Mouse (Mus musculus): ENCODE measurements around the gene Nav2. TPM values are rescaled to one million over a fixed set of nuclear protein-coding genes. Genes with fewer than 3 reads are reported as not detected.
A peak's percentile ranks its signal among the peaks of the same experiment; 100 is the strongest.

The Nav2 gene
- polyA plus RNA-seq, 1 experiment from 2014 or later: 22.5 TPM

DNA sequence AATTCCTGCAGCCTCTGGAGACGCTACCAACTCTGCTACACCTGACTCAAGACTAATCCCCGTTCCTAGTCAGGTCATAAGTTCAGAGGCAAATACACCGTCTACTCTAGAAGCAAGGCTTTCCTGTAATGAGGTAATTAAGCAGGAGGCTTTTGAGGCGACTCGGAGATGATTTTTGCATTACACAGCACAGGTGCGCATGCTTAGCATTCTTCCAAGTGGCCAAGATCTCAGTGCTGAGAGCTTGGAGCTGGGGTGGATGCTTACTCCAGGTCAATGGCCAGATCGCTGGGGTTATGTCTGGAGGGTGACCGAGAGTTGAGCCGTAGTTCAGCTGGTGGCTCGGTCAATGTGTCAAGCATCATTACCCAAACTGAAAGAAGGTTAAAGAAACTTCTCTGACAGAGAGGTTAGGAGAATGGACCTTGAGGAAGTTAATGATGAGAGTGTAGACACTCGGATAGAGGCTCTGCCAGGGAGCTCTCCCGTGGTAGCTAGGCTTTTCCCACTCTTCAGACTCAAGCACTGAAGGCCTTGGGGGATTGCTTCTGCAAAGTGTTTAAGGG lies 161.0 kb downstream of the Nav2 start:
- ATAC-seq (ENCODE audit: low FRiP score, low TSS enrichment): no peak
- Histone ChIP-seq H3K27ac (replicated peaks; ENCODE audit: low read depth, low read length) (no peak overlapping the region), H3K9me3 (ENCODE audit: control insufficient read depth, low read length) (no peaks in the 10 kb centered on the region), H3K4me2 (ENCODE audit: low read length) (no peak overlapping the region), H3K27me3 (ENCODE audit: control insufficient read depth, insufficient read depth, low read length) (no peaks in the 10 kb centered on the region), H3K36me3 (ENCODE audit: control insufficient read depth, insufficient read depth, low read length) (no peaks in the 10 kb centered on the region), H3K4me1 (ENCODE audit: control insufficient read depth, insufficient read depth, low read length) (peaks cover 65% of the 10 kb centered on the region), H3K4me3 (replicated peaks; ENCODE audit: low read depth, low read length) (no peak overlapping the region), H3K9ac (replicated peaks; ENCODE audit: low read length) (no peak overlapping the region)
- DNase-seq: no peak
- 44% methylated on average over 12 of the region's 12 CpGs for WGBS

DNA sequence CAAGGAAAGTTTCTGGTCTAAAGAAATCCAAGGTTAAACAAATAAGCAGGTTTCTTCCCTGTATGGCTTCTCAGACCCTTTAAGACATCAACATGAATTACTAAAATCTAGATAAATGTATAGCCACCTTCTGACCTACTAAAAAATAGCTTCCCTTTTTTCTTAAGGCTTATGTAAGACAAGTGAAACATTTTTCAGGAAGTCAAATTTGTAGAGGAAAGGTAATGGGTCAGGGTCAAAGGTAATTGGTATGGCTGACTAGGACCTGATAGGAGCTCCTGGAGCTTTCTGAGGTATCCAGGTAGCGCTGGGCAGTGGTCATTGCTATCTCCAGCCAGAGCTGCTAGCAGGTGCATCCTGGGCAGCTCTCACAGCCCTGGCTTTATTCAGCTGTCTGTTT lies 162.1 kb downstream of the Nav2 start:
- H3K4me3 ChIP-seq (replicated peaks; ENCODE audit: low read depth, low read length): no peak overlapping the region
- 43% methylated on average over 1 of the region's 1 CpGs for WGBS
- ATAC-seq (ENCODE audit: low FRiP score, low TSS enrichment): no peak
- no peaks in the 10 kb centered on the region for H3K9me3 ChIP-seq (ENCODE audit: control insufficient read depth, low read length)
- no peak overlapping the region for H3K4me2 ChIP-seq (ENCODE audit: low read length)
- peak overlapping the region; percentile 27; the same call in 1 of the 2 replicates for H3K27ac ChIP-seq (replicated peaks; ENCODE audit: low read depth, low read length)
- H3K9ac ChIP-seq (replicated peaks; ENCODE audit: low read length): no peak overlapping the region
- H3K36me3 ChIP-seq (ENCODE audit: control insufficient read depth, insufficient read depth, low read length): no peaks in the 10 kb centered on the region
- no peaks in the 10 kb centered on the region for H3K27me3 ChIP-seq (ENCODE audit: control insufficient read depth, insufficient read depth, low read length)
- DNase-seq: no peak
- peaks cover 64% of the 10 kb centered on the region for H3K4me1 ChIP-seq (ENCODE audit: control insufficient read depth, insufficient read depth, low read length)

DNA sequence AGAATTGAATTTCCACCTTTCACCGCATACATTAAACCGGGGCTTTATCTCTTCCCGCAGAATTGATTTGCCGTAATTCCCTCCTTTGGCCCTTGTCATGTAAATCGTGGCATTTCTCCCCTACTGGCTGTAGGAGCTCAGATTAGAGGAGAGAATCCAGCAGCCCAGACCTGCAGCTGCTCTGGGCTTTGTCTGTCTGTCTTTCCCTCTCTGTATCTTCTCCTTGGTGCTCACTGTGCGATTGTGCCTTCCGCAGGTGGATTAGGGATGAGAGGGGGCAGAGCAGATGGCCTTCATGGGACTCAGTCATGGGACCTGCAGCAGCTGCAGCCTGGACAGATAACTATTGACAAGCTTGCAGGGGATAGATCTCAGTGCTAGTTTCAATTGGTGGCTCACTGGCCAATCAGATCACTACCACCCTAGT lies 162.6 kb downstream of the Nav2 start:
- ATAC-seq (ENCODE audit: low FRiP score, low TSS enrichment) (peak; percentile 57), DNase-seq (peak; percentile 70)
- H3K4me1 ChIP-seq (ENCODE audit: control insufficient read depth, insufficient read depth, low read length): peaks cover 64% of the 10 kb centered on the region
- no peak overlapping the region for H3K9ac ChIP-seq (replicated peaks; ENCODE audit: low read length)
- 1% methylated on average over 7 of the region's 7 CpGs for WGBS
- peak overlapping the region; percentile 27 for H3K27ac ChIP-seq (replicated peaks; ENCODE audit: low read depth, low read length)
- no peaks in the 10 kb centered on the region for H3K9me3 ChIP-seq (ENCODE audit: control insufficient read depth, low read length)
- no peaks in the 10 kb centered on the region for H3K36me3 ChIP-seq (ENCODE audit: control insufficient read depth, insufficient read depth, low read length)
- H3K4me3 ChIP-seq (replicated peaks; ENCODE audit: low read depth, low read length): no peak overlapping the region
- no peak overlapping the region for H3K4me2 ChIP-seq (ENCODE audit: low read length)
- H3K27me3 ChIP-seq (ENCODE audit: control insufficient read depth, insufficient read depth, low read length): no peaks in the 10 kb centered on the region

DNA sequence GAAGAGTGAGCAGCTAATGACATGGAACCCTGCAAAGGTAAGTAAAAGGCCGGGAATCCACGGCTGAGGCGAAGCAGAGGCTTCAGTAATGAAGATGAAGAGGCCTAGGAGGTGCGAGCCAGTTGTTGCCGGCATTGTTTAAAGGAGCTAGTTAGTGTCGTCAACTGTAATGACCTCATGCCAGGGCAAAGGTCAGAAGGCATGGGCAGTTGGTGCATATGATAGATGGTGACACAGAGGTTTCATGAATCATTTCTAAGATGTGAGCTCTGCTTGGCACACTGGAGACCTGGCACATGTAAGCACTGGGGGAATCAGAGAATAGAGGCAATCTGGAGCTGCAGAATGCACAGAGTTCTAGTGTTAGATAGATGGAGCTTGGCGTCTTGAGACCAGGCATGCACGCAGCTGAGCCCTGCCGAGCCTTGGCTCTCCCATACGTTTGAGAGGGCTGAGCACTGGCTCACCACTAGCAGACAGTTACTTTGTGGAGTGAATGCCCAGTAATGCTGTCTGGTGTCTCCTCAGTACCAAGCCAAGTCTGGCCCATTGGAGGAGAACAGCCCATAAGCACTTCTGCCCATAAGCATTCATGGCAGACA lies 166.9 kb downstream of the Nav2 start:
- Histone ChIP-seq H3K36me3 (ENCODE audit: control insufficient read depth, insufficient read depth, low read length) (no peaks in the 10 kb centered on the region), H3K27ac (replicated peaks; ENCODE audit: low read depth, low read length) (peak overlapping the region; percentile 21; the same call in 1 of the 2 replicates), H3K27me3 (ENCODE audit: control insufficient read depth, insufficient read depth, low read length) (no peaks in the 10 kb centered on the region), H3K4me1 (ENCODE audit: control insufficient read depth, insufficient read depth, low read length) (peaks cover 49% of the 10 kb centered on the region), H3K9ac (replicated peaks; ENCODE audit: low read length) (no peak overlapping the region), H3K4me3 (replicated peaks; ENCODE audit: low read depth, low read length) (no peak overlapping the region), H3K9me3 (ENCODE audit: control insufficient read depth, low read length) (no peaks in the 10 kb centered on the region), H3K4me2 (ENCODE audit: low read length) (no peak overlapping the region)
- no peak for DNase-seq
- no peak for ATAC-seq (ENCODE audit: low FRiP score, low TSS enrichment)
- WGBS: 67% methylated on average over 10 of the region's 10 CpGs

DNA sequence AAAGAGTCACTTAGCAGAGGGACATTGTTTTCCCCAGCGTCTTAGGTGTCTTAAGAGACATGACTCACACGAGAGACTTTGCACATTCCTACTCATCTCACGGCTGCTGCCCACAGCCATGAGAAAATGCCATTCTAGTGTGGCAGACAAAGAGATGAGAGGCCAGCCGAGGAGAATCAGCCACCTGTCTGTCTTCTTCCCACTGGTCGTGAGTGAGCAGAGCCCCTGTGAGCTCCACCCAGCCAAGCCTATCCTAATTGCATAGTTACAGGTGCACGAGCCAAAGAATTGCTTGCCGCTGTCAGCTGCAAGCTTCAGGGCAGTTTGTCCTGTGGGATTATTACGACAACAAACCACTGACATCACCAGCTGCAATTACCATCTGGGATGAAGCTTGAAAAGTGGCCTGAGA lies 167.8 kb downstream of the Nav2 start:
- no peaks in the 10 kb centered on the region for H3K27me3 ChIP-seq (ENCODE audit: control insufficient read depth, insufficient read depth, low read length)
- 0 out of 2 replicates have a peak overlapping the region, but pooled peaks have one; percentile 45 for H3K27ac ChIP-seq (replicated peaks; ENCODE audit: low read depth, low read length)
- 0 out of 2 replicates have a peak overlapping the region, but pooled peaks have one; percentile 20 for H3K9ac ChIP-seq (replicated peaks; ENCODE audit: low read length)
- no peaks in the 10 kb centered on the region for H3K36me3 ChIP-seq (ENCODE audit: control insufficient read depth, insufficient read depth, low read length)
- peaks cover 40% of the 10 kb centered on the region for H3K4me1 ChIP-seq (ENCODE audit: control insufficient read depth, insufficient read depth, low read length)
- H3K4me3 ChIP-seq (replicated peaks; ENCODE audit: low read depth, low read length): no peak overlapping the region
- no peaks in the 10 kb centered on the region for H3K9me3 ChIP-seq (ENCODE audit: control insufficient read depth, low read length)
- WGBS: 14% methylated on average over 8 of the region's 8 CpGs
- H3K4me2 ChIP-seq (ENCODE audit: low read length): peak overlapping the region; percentile 15; the same call in 1 of the 2 replicates
- ATAC-seq (ENCODE audit: low FRiP score, low TSS enrichment): no peak
- DNase-seq: peak; percentile 70

DNA sequence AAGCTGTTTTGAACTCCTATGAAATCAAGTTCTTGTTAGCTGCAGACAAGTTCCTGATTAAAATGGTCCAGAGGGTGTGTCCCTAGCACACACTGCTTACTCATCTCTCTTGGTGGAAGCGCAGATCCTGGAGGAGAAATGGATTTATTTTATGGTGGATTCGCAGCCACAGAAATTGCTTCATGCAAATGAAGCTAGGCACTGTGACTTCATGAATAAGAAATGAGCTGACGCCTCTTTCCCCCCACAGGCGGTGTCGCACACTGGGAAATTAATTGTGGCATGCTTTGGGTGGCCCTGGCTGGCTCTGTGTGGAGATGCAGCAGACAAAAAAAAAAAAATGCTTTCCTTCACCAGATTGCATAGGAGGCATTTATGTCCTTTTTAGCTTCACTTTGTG lies 170.4 kb downstream of the Nav2 start:
- H3K36me3 ChIP-seq (ENCODE audit: control insufficient read depth, insufficient read depth, low read length): no peaks in the 10 kb centered on the region
- H3K9me3 ChIP-seq (ENCODE audit: control insufficient read depth, low read length): no peaks in the 10 kb centered on the region
- H3K9ac ChIP-seq (replicated peaks; ENCODE audit: low read length): no peak overlapping the region
- H3K27ac ChIP-seq (replicated peaks; ENCODE audit: low read depth, low read length): peak overlapping the region; percentile 71
- no peak overlapping the region for H3K4me2 ChIP-seq (ENCODE audit: low read length)
- no peak overlapping the region for H3K4me3 ChIP-seq (replicated peaks; ENCODE audit: low read depth, low read length)
- DNase-seq: peak; percentile 81
- H3K27me3 ChIP-seq (ENCODE audit: control insufficient read depth, insufficient read depth, low read length): no peaks in the 10 kb centered on the region
- 15% methylated on average over 5 of the region's 5 CpGs for WGBS
- no peak for ATAC-seq (ENCODE audit: low FRiP score, low TSS enrichment)
- peaks cover 54% of the 10 kb centered on the region for H3K4me1 ChIP-seq (ENCODE audit: control insufficient read depth, insufficient read depth, low read length)

DNA sequence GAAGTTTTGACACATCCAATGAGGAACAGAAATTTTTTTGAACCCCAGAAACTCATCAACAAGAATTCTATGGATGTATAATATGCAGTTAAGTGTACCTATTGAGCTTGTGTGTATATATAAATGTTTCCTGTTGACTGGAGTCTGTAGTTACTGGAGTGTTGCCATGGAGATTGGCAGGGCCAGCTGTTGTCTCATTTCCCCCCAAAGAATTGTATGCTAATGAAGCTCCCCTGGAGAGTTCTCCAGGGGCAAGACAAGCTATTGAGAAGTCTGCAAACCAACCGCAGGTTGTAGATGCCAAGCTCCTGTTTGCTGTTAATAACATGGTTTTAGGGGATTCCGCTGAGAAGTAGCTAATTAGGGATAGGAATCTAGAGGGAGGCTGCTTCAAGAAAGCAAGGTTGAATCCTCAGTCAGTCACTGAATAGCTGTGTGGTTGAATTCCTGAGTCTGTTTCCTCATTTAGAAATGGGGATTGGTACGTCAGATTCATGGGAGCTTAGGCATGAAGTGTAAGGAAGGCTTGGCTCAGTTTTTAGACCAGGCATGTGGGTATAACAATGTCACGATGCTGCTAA lies 174.2 kb downstream of the Nav2 start:
- ATAC-seq (ENCODE audit: low FRiP score, low TSS enrichment) (no peak), DNase-seq (peak; percentile 71)
- Histone ChIP-seq H3K4me1 (ENCODE audit: control insufficient read depth, insufficient read depth, low read length) (peaks cover 69% of the 10 kb centered on the region), H3K27me3 (ENCODE audit: control insufficient read depth, insufficient read depth, low read length) (no peaks in the 10 kb centered on the region), H3K9me3 (ENCODE audit: control insufficient read depth, low read length) (no peaks in the 10 kb centered on the region), H3K9ac (replicated peaks; ENCODE audit: low read length) (no peak overlapping the region), H3K4me2 (ENCODE audit: low read length) (no peak overlapping the region), H3K27ac (replicated peaks; ENCODE audit: low read depth, low read length) (peak overlapping the region; percentile 49), H3K36me3 (ENCODE audit: control insufficient read depth, insufficient read depth, low read length) (no peaks in the 10 kb centered on the region), H3K4me3 (replicated peaks; ENCODE audit: low read depth, low read length) (no peak overlapping the region)
- WGBS: 41% methylated on average over 4 of the region's 4 CpGs

DNA sequence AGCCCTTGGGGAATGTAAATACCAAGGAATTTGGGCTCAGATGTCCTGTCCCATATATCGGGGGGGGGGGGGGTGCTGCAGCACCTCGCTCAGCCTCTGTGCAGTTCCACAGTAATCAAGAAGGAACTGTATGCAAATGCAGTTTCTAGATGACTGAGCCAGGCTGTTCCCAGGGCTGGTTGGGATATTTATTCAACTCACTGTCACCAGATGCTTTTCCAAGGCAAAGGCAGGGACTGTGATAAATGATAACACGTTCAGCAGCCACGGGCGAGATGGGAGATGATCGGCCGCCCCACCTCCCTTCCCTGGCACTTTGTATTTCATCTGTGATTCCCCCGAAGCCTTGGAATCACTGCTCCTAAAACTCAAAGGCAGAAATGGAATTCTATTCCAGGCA lies 176.3 kb downstream of the Nav2 start:
- H3K4me3 ChIP-seq (replicated peaks; ENCODE audit: low read depth, low read length): no peak overlapping the region
- H3K9me3 ChIP-seq (ENCODE audit: control insufficient read depth, low read length): no peaks in the 10 kb centered on the region
- DNase-seq: peak; percentile 57
- WGBS: 29% methylated on average over 8 of the region's 8 CpGs
- ATAC-seq (ENCODE audit: low FRiP score, low TSS enrichment): no peak
- no peaks in the 10 kb centered on the region for H3K36me3 ChIP-seq (ENCODE audit: control insufficient read depth, insufficient read depth, low read length)
- peak overlapping the region; percentile 74 for H3K27ac ChIP-seq (replicated peaks; ENCODE audit: low read depth, low read length)
- peak overlapping the region; percentile 1; the same call in 1 of the 2 replicates for H3K4me2 ChIP-seq (ENCODE audit: low read length)
- H3K4me1 ChIP-seq (ENCODE audit: control insufficient read depth, insufficient read depth, low read length): peaks cover 53% of the 10 kb centered on the region
- H3K27me3 ChIP-seq (ENCODE audit: control insufficient read depth, insufficient read depth, low read length): no peaks in the 10 kb centered on the region
- H3K9ac ChIP-seq (replicated peaks; ENCODE audit: low read length): no peak overlapping the region

DNA sequence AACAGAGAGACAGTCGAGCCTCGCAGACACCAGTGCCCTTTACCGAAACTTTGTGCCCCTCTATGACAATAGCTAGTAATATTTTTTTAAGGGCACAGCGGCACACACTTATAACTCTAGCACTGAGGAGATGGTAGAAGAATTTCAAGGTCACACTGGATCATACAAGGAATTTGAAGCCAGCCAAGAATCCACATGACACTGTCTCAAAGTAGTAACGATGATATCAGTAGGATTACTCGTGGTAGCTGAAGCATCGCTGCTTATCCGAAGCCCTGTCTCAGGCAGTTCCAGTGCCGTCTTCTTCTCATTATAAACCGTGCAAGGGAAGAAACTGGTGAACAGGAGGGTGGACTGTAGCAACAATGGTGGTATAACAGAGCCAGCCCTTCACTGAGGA lies 177.2 kb downstream of the Nav2 start:
- Histone ChIP-seq H3K9ac (replicated peaks; ENCODE audit: low read length) (no peak overlapping the region), H3K9me3 (ENCODE audit: control insufficient read depth, low read length) (no peaks in the 10 kb centered on the region), H3K4me1 (ENCODE audit: control insufficient read depth, insufficient read depth, low read length) (peaks cover 56% of the 10 kb centered on the region), H3K36me3 (ENCODE audit: control insufficient read depth, insufficient read depth, low read length) (no peaks in the 10 kb centered on the region), H3K4me2 (ENCODE audit: low read length) (no peak overlapping the region), H3K27me3 (ENCODE audit: control insufficient read depth, insufficient read depth, low read length) (no peaks in the 10 kb centered on the region), H3K27ac (replicated peaks; ENCODE audit: low read depth, low read length) (peak overlapping the region; percentile 74; the same call in 1 of the 2 replicates), H3K4me3 (replicated peaks; ENCODE audit: low read depth, low read length) (no peak overlapping the region)
- no peak for ATAC-seq (ENCODE audit: low FRiP score, low TSS enrichment)
- no peak for DNase-seq
- 73% methylated on average over 10 of the region's 10 CpGs for WGBS
